Mouse (Mus musculus) bone marrow, adult 2 months (tissue): Measurements from ENCODE around the gene Jmjd1c. TPM values are rescaled to one million over a fixed set of nuclear protein-coding genes. Genes with fewer than 3 reads are reported as not detected.

Experiments used
- H3K27ac ChIP-seq: fragments of 200-500 bp; 2 replicates; pipeline ENCODE4 v1.5.1; 2012; ENCODE audit warnings: low read depth, mild to moderate bottlenecking, control low read depth, inconsistent platforms, low read length; ENCODE audit not compliant: control insufficient read depth, poor library complexity, insufficient read depth
- H3K4me1 ChIP-seq: fragments of 200-500 bp; 2 replicates; pipeline ENCODE4 v1.6.1; 2011; ENCODE audit warnings: low read length; ENCODE audit not compliant: control insufficient read depth, insufficient read depth
- H3K4me3 ChIP-seq: fragments of 200-500 bp; replicated peaks from 2 replicates; pipeline ENCODE3; 2011; ENCODE audit warnings: mild to moderate bottlenecking, low read depth, low read length, control low read depth; ENCODE audit not compliant: control insufficient read depth
- CTCF ChIP-seq: fragments of 200-500 bp; IDR thresholded peaks from 2 replicates; pipeline ENCODE4 v1.5.1; 2011; ENCODE audit warnings: low read length, control low read depth; ENCODE audit not compliant: control insufficient read depth, insufficient read depth
- POLR2A ChIP-seq: fragments of 200-500 bp; IDR thresholded peaks from 2 replicates; pipeline ENCODE4 v1.6.1; 2011; ENCODE audit warnings: low read depth, mild to moderate bottlenecking, control low read depth, low read length, borderline replicate concordance; ENCODE audit not compliant: control insufficient read depth
- WGBS: fragments of 180-500 bp; shearing (Covaris S2); methylation state at CpG from one replicate; pipeline ENCODE4 v1.1.7; 2018; 5-methylcytosine and 5-hydroxymethylcytosine counted together
- polyA plus RNA-seq: library from polyadenylated mRNA; stranded (reverse); fragments of >200 nt; gene quantifications from 2 replicates; pipeline ENCODE4 v1.2.4, GENCODE M21; 2011; ENCODE audit warnings: low replicate concordance; ENCODE audit not compliant: missing spikeins, insufficient read depth, insufficient read length

The Jmjd1c gene
- polyA plus RNA-seq, 1 experiment, result 18.0 TPM

GRCm38 (mm10) chr10:67090611-67091010 is 5.3 kb upstream of the Jmjd1c start:
- WGBS, result 75% methylated on average over 4 of the region's 4 CpGs
- Histone ChIP-seq H3K27ac (no peak overlapping the region), H3K4me1 (no peaks in the 10 kb centered on the region; the same call in 1 of the 2 replicates), H3K4me3 (no peak overlapping the region)
- TF ChIP-seq POLR2A, result no peak
- no peak for TF ChIP-seq CTCF

- no peak for TF ChIP-seq POLR2A
- TF ChIP-seq CTCF, result no peak
- no peak overlapping the region for H3K27ac ChIP-seq
- WGBS, result 63% methylated on average over 7 of the region's 7 CpGs
- no peak overlapping the region for H3K4me3 ChIP-seq
- peaks cover 4% of the 10 kb centered on the region for H3K4me1 ChIP-seq
These were observed 1.0 kb upstream of the Jmjd1c start for GRCm38 (mm10) chr10:67094922-67095321.

GRCm38 (mm10) chr10:67096621-67097436 is 904 bp downstream of the Jmjd1c start, which contains the start of gene Reep3:
Gene Reep3 (minus strand): TSS chr10:67096945.
- peaks cover 6% of the 10 kb centered on the region for H3K4me1 ChIP-seq
- peak within 1 kb of the TSS; percentile 89 for H3K4me3 ChIP-seq
- WGBS, result under 1% methylated on average over 97 of the region's 97 CpGs
- H3K27ac ChIP-seq, result peak within 1 kb of the TSS; percentile 96
- TF ChIP-seq POLR2A (0 out of 2 replicates have a peak, but pooled peaks have one; percentile 21), CTCF (no peak)

- WGBS, result 3% methylated on average over 15 of the region's 15 CpGs
- TF ChIP-seq POLR2A, result no peak
- TF ChIP-seq CTCF, result no peak
- H3K27ac ChIP-seq, result peak overlapping the region; percentile 96; the same call in 1 of the 2 replicates
- peak overlapping the region; percentile 74 for H3K4me3 ChIP-seq
- H3K4me1 ChIP-seq, result peaks cover 11% of the 10 kb centered on the region
These were observed 1.7 kb downstream of the Jmjd1c start for GRCm38 (mm10) chr10:67097437-67098150.

GRCm38 (mm10) chr10:67098408-67099050 is 2.6 kb downstream of the Jmjd1c start:
- WGBS, result 28% methylated on average over 7 of the region's 7 CpGs
- no peak overlapping the region for H3K4me3 ChIP-seq
- peaks cover 11% of the 10 kb centered on the region for H3K4me1 ChIP-seq
- TF ChIP-seq CTCF, result no peak
- H3K27ac ChIP-seq, result no peak overlapping the region

GRCm38 (mm10) chr10:67099183-67099929 is 3.4 kb downstream of the Jmjd1c start:
- no peak overlapping the region for H3K27ac ChIP-seq
- H3K4me1 ChIP-seq, result peaks cover 11% of the 10 kb centered on the region
- no peak overlapping the region for H3K4me3 ChIP-seq
- TF ChIP-seq POLR2A, result no peak
- TF ChIP-seq CTCF, result no peak
- WGBS, result 93% methylated on average over 13 of the region's 13 CpGs

GRCm38 (mm10) chr10:67100011-67100661 is 4.2 kb downstream of the Jmjd1c start:
- TF ChIP-seq CTCF, result no peak
- no peak for TF ChIP-seq POLR2A
- no peak overlapping the region for H3K27ac ChIP-seq
- H3K4me3 ChIP-seq, result no peak overlapping the region
- WGBS, result 69% methylated on average over 7 of the region's 7 CpGs
- H3K4me1 ChIP-seq, result peaks cover 13% of the 10 kb centered on the region
